Mouse (Mus musculus): ENCODE data around the gene 1700013G24Rik. TPM values are rescaled to one million over a fixed set of nuclear protein-coding genes. Genes with fewer than 3 reads are reported as not detected.

1700013G24Rik gene
- total RNA-seq, 2 experiments from 2014 or later = not detected

DNA sequence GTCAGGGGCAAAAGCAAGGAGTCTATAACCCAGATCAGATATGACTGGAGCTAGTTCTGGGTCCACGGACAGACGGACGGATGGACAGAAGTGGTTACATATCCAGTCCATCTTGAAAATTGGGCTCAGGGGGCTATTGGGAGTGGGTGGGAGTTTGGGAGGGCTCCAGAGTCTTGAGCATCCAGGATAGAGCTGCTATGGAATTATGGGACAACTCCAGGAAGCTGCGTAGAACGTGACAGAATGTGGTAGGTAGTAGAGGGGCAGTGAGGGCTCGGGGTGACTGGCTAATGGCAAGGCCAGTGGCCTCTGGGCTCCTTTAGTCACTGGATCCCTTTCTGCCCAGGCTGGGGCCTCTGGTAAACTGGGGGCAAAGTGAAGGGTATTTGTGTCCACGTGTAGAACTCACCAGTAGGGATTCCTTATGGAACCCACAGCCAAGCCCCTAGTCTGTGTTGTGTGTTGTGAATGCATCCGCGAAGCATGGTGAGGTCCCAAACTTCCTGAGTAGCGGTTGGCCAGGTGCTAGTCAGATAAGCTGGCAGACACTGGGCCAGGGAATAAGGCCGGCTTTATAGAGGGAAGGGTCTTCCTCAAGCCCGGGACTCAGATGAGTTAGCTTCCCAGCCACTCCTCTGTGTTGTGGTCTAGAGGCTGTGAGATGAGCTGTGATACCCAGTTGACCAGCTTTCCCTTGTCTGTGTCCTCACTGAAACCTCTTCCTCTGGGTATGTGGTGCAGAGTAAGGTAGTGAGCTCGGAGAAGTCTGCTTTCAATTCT is 22.4 kb downstream of the 1700013G24Rik start:
- no peak for DNase-seq (ENCODE audit: low spot score in 2 of 2)

GRCm38 (mm10) chr4:137476065-137476760 is 23.1 kb downstream of the 1700013G24Rik start:
- peak; percentile 51 to 58 for DNase-seq (ENCODE audit: low spot score in 2 of 2)

GRCm38 (mm10) chr4:137476761-137477237 is 23.7 kb downstream of the 1700013G24Rik start:
- no peak for DNase-seq (ENCODE audit: low spot score in 2 of 2)

DNA sequence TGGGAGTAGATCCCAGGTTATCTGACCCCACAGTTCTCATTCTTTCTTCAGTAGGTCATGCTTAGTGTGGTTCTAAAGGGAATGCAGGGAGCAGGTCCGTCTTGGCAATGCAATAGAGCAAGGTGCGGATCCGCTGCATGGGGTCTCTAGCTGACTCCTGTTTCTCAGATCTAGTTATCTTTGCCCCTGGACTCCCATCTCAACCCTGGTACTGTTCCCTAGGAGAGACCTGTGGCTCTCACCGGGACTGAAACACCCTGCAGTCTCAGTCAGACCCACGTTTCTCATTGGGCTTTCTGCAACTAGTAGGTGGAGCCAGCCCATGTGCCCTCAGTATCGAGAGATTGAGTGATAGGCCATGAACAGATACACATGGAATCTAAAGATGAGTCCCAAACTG is 24.5 kb downstream of the 1700013G24Rik start:
- no peak for DNase-seq (ENCODE audit: low spot score in 2 of 2)

DNA sequence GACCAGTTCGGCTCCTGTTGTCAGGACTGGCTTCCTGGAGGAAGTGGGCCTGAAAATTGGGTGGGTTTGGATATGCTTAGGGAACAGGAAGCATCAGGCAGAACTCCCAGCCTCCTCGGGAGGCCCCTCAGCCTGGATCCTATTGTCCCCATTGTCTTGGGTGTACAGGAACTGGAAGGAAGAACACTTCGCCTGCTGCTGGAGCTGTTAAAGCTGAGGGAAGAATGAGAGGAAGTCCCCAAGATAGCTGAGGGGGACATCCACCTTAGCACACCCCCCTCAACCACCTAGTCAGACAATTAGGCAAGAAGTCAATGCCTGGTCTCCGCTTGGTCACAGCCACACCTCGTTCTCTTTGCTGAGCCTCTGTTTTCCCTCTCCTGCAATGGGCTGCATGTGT is 25.2 kb downstream of the 1700013G24Rik start:
- no peak for DNase-seq (ENCODE audit: low spot score in 2 of 2)

DNA sequence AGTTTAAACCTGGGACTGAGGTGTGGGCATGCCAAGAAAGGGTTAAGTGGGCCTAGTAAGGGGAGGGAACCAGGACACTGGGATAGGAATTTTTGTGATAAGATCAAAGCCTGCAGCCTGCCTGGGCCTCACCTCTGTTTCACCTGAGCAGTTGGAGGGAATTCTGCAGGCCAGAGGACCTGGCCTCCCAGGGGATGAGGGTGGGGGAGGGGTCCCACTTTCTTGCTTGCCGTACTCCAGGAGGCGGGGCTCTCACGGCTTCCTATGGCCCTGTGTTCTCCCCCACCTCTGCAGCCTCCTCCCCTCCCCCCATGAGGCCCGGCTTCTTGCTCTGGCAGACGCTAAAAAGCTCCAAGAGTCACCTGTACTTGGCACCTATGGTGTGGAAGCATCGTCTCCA is 26.7 kb downstream of the 1700013G24Rik start:
- DNase-seq (ENCODE audit: low spot score in 2 of 2) = no peak

DNA sequence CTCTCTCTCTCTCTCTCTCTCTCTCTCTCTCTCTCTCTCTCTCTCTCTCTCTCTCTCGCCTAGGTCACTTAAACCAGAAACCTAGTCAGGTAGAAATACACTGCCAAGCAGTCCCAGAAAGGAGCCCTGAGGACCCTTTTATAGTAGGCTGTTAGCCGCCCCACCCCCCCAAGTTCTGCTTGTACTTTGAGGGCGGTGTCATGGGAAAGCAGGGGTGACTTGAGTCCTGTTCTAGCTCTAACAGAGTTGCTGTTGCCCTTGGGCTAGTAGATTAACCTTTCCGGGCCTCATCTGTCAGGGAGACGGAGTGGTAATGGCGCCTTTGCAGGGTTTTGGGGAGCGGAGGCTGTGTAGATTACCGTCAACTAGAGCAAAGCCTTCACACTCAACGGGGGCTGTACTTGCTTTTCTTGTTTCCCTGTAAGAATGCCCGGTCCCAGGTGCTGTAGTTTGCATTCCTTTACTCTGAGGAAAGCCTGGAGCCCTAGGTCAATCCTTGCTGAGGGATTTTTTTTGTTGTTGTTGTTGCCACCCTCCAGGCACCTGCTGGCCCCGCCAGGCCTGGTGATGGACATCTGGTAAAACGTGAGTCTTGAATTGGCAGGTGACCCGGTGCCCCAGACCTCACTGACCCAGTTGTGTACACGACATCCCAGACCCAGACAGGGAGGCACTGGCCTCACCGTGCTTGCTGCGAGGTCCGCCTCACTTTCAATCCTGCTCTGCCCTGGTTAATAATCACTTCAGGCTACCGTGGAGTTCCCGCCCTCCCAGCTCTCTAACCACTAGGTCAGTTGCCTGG is 27.3 kb downstream of the 1700013G24Rik start:
- no peak for DNase-seq (ENCODE audit: low spot score in 2 of 2)

DNA sequence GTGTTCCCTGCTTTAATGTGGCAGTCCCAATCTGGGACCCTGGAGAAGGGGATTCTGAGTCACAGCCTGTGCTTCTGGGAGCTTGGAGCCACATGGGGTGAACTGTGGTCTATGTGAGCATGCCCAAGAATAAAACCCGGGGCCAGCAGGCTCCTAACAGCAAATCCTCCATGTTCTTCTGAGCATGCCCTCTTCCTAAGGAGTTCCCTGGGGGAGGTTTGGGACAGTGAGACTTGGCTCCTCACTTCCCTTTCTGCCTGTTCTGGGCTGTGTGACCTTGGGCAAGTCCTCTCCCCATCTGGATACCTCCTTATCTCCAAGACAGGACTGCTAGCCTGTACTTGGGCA is 27.9 kb downstream of the 1700013G24Rik start:
- DNase-seq (ENCODE audit: low spot score in 2 of 2) = no peak

- no peak for DNase-seq (ENCODE audit: low spot score in 2 of 2)
These were observed 28.4 kb downstream of the 1700013G24Rik start for GRCm38 (mm10) chr4:137481381-137482030.

GRCm38 (mm10) chr4:137483871-137484270 is 30.8 kb downstream of the 1700013G24Rik start:
- DNase-seq (ENCODE audit: low spot score in 2 of 2) = no peak

DNA sequence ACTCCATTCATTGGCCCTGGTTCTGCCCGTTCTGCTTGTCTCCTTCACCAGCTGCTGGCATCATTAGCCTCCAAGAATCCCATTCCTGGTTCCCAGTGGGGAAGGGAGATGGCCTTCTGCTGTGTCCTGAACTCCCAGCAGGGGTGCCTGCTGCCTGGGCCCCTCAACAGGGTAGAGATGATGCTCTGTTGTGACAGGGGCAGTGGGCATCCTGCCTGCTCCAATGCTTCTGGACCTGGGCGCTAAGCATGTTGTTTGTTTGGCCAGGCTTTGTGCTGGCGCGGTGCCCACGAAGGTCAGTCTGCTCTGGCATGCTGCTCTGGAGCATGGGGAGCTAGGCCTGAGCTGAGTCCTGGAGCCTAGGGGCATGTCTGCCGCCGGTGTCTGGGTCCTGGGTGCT is 31.5 kb downstream of the 1700013G24Rik start:
- DNase-seq (ENCODE audit: low spot score in 2 of 2) = no peak

GRCm38 (mm10) chr4:137485258-137485960 is 32.3 kb downstream of the 1700013G24Rik start:
- DNase-seq (ENCODE audit: low spot score in 2 of 2) = no peak

DNA sequence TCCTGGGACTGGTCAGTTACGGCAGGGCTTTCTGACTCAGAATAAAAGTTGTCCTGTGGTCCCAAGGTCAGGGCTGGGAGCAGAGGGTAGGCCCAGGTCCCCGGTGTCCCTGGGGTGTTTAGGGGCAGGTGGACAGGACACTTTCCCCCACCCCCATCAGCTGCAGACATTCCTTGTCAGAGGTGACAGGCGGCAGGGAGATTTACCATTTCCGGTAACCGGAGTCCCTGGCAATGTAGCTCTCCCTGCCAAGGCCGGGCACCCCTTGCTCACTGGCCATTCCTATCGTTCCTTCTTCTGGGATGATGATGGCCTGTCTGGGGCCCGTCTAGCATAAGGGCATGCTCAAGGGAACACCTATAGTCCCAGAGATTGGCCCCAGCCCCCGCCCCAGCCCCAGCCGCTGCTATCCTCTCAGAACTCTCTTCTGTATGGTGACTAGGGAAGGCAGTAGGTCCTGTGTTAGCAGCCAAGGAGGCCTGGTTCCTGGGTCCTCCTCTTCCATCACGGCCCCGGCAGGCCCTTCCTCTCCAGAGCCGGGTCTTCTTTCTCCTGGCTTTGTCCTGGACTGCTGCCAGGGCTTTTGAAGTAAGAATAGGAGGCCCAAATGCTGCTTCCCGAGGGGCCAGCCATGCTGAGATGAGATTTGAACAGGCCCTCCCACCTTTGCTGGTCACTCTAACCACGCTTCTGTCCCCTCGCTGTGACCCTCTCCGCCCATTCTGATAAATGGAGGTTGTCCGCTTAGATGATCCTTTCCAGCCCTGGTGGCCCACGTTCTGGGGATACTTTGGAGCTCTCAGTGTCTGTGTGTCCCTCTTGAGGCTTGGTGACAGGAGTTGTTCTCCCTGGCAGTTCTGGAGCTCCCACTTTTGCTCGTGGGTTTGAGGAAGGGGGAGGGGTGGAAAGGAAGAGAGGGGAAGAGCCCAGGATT is 33.3 kb downstream of the 1700013G24Rik start:
- DNase-seq (ENCODE audit: low spot score in 2 of 2) = no peak

DNA sequence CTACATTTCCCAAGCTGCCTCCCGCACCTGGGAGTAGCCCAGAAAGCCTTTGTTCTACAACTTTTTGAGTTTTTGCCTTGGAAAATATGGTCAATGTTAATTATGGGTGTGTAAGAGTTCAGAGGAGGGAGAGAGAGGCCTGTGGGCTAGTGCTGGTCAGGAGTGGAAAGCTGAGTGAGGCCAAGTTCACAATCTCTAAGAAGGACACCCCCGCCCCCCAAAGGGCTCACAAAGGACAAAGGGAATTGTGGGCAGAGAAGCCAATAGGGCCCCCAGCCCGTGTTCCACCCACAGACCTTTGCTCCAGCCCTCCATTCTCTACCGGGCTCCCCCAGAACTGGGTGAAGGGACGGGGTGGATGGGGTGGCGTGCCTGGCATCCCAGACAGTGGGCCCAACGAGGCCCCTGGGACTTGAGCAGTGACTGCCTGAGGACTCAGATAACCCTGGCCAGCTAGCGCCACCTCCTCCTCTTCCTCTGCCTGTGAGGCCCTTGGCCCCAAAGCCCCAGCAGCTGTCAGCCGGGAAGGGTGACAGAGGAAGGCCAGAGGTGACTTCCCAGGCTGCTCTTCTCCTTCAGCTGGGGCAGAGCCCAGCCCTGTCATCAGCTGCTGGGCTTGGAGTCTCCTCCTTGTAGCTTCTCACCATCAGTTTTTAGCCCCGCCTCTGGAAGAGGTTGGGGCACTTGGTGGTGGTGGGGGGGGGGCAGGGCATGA is 34.4 kb downstream of the 1700013G24Rik start:
- DNase-seq (ENCODE audit: low spot score in 2 of 2) = no peak

GRCm38 (mm10) chr4:137488038-137488437 is 35.0 kb downstream of the 1700013G24Rik start:
- no peak for DNase-seq (ENCODE audit: low spot score in 2 of 2)

DNA sequence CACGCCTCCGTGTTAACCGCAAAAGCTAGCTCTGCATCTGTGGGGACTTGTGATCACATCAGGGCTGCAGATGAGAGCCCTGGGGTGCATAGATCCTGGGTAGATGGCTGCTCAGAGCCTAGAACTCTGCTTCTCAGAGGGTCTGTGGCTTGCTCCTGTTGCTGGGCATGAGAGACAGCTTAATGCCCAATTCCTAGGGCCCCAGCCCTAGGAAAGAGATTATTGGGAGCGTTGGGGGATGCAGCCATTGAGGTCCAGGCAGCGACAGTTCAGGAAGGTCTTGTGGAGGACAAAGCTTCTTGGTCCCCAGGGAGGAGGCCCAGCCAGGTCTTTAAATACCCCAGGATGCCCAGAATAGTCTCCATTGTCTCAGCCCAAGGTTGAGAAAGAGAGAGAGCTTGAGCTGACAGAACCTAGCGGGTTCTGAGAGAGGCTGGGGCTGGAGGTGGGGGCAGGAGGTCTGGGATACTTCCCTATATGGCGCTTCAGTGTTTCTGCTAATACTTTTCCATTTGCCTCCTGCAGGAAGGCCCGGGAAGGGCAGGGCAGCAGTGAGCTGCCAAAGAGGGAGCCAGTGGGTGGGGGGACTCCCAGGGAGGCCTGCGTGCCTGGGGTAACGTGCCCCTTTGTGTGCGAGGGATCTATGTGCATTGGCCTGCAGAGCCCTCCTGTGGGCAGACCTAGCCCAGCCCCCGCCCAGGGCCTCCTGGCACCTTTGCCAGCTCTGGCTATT is 35.7 kb downstream of the 1700013G24Rik start:
- no peak for DNase-seq (ENCODE audit: low spot score in 2 of 2)

- no peak for DNase-seq (ENCODE audit: low spot score in 2 of 2)
These were observed 36.9 kb downstream of the 1700013G24Rik start for GRCm38 (mm10) chr4:137489996-137490395.

DNA sequence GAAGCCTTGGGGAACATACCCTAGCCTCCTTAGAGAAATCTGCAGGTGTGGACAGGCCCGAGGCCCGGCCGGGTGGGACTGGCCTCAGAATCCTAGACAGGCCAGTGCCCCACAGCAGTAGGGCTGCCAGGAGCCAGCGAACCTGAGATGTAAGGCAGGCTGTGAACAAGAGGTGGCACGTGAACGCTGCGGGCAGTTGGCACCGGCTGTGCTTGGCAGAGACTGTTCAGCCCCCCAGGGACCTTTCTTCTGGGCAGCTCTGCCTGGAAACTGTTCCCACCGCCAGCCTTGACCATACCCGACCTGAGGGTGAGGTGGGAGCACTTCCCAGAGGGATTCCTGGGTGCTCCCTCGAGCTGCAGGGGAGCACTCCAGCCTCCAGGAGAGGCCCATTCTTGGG is 39.5 kb downstream of the 1700013G24Rik start:
- DNase-seq (ENCODE audit: low spot score in 2 of 2) = no peak

Measured in layer of hippocampus, adult 18-20 months (tissue).